Mouse (Mus musculus): ENCODE measurements around the gene Wdr18.

Gene Wdr18

GRCm38 (mm10) chr10:79927324-79928029, 32.5 kb upstream of the Wdr18 start:
- peak in 1 of 2 experiments; percentile 50 for DNase-seq

DNA sequence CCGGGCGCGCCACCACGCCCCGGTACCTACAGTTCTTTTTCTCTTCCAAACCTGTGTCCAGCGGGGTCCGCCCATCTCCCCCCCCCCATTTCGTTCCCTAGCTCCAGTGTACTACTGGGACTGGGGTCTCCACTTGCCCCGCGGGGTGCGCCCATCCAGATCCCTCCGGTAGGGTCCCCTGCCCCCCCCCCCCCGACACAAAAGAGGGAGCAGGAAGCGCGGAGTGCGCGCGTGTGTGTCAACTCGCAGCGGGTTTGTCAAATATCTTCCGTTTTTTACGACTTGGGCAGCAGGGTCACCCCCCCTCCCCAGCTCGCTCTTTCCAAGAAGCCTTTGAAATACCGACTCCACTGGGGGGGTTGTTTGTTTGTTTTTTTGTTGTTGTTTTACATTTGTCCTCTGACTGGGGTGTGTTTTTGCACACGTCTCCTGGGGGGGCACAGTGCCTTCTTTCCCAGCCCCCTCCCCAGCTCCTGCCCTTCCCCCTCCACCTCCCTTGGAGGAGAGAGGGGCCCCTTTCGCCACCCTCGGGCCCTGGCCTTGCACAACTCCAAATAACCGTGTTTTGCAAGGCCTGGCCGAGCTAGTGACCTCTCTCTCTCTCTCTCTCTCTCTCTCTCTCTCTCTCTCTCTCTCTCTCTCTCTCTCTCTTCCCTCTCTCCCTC, 31.8 kb upstream of the Wdr18 start:
- DNase-seq: no peak

GRCm38 (mm10) chr10:79928907-79929701, 30.8 kb upstream of the Wdr18 start:
- DNase-seq: no peak

- DNase-seq: no peak
Observed at GRCm38 (mm10) chr10:79929967-79930825, 29.8 kb upstream of the Wdr18 start.

GRCm38 (mm10) chr10:79930826-79931186, 29.1 kb upstream of the Wdr18 start:
- no peak for DNase-seq

DNA sequence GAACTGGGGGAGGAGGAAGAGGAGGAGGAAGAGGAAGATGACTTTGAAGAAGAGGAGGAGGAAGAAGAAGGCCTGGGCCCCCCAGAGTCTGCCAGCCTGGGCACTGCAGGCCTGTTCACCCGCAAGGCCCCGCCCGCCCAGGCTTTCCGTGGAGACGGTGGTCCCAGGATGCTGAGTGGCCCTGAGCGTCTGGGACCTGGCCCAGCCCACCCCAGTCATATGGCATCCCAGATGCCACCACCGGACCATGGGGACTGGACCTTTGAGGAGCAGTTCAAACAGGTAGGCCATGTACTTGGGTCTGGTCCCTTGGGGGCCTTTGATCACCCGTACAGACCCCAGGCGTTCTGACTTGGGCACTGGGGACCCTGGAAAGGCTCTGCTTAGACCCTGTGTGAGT, 28.2 kb upstream of the Wdr18 start:
- DNase-seq: no peak

DNA sequence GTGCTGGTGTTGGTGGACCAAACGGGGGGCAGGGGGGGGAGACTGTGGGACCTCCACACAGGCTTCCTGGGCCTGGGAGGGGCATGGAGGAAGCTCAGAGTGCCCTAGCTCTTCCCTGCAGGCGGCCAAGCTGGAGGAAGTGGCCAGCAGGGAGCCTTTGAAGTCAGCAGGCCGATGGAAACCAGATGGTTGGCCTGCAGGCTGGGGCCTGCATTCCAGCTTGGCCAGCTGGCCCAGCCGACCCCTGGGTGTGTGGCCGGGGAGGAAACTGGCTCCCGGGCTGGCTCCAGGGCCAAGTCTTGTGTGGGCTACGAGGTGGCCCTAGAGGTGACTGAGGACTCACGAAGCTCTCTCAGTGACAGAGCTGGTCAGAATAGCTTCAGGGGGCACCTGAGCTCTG, 27.2 kb upstream of the Wdr18 start:
- DNase-seq: peak in 1 of 2 experiments; percentile 62

GRCm38 (mm10) chr10:79933145-79933679, 26.7 kb upstream of the Wdr18 start:
- DNase-seq: peak in 1 of 2 experiments; percentile 44

DNA sequence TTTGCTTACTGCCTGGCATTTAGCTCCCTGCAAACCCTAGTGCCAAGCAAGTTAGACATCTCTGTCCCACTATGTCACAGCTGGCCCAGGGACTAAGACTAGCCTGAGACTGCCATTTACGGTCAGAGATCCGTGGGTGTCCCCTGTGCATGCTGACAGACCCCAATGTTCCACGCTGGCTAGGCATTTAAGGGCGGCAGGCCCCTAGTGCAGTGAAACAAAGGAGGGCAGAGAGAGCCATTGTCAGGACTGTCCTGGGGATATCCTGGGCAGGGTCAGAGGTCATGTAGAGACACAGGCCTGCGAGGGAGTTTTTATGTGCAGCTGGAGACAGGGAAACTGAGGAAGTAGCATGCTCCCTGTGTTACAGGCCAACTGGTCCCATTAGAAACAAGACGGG, 26.1 kb upstream of the Wdr18 start:
- DNase-seq: no peak

- DNase-seq: peak in 1 of 2 experiments; percentile 70
Observed at GRCm38 (mm10) chr10:79934272-79934721, 25.7 kb upstream of the Wdr18 start.

DNA sequence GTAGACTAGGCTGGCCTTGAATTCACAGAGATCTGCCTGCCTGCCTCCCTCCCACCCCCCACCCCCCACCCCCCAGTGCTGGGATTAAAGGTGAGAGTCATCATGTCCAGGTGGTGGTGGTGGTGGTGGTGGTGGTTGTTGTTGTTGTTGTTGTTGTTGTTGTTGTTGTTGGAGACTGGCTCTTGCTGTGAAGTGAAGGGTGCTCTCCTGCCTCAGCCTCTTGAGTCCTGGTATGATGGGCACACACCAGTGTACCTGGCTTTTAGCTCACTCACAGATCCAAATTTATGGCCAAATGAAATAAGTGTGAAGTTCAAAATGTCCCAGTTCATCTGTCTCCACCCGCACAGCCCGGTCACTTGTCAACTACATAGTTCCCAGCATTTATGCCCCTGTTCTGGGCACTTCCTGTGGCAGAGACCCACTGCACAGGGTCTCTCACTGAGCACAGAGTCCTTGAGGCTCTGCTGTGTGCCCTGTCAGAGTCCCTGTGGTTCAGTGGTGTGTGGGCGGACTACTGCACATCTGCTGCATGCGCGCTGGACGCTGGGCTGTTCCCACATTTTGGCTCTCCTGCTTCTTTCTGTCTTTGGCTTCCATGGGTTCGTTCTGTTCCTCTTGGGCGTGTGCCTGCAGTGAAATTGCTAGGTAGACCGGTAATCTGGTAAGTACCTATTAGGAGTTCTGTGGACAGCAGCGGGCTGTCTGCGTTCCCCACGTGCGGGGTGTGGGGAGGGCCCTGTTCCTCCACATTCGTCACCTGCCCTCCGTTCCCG, 25.0 kb upstream of the Wdr18 start:
- DNase-seq: no peak

GRCm38 (mm10) chr10:79936284-79936910, 23.6 kb upstream of the Wdr18 start:
- DNase-seq: no peak

DNA sequence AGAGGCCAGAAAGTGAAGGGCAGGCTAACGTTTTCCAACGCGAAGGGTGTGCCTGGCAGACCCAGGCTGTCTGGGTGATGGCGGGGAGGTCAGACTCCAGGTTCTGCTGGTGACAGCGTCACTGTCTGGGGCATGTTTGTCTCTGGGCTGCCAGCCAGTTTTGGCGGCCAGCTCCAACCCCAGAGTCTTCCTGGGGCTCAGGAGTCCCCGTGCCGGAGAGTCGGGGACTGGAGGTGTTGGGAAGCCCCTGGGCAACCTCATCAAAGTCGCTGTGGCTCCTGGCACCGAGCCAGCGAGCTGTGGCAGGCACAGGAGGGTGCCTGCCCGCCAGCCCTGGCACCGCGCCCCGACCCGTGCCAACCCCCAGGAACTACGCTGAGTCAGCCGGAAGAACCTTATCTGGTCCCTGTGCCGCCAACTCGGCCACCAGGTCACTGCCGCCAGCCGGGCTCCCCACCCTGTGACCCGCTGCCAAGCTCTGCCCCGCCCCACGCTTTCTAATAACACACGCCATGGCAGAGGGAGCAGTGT, 23.0 kb upstream of the Wdr18 start:
- DNase-seq: peak; percentile 61 to 63

DNA sequence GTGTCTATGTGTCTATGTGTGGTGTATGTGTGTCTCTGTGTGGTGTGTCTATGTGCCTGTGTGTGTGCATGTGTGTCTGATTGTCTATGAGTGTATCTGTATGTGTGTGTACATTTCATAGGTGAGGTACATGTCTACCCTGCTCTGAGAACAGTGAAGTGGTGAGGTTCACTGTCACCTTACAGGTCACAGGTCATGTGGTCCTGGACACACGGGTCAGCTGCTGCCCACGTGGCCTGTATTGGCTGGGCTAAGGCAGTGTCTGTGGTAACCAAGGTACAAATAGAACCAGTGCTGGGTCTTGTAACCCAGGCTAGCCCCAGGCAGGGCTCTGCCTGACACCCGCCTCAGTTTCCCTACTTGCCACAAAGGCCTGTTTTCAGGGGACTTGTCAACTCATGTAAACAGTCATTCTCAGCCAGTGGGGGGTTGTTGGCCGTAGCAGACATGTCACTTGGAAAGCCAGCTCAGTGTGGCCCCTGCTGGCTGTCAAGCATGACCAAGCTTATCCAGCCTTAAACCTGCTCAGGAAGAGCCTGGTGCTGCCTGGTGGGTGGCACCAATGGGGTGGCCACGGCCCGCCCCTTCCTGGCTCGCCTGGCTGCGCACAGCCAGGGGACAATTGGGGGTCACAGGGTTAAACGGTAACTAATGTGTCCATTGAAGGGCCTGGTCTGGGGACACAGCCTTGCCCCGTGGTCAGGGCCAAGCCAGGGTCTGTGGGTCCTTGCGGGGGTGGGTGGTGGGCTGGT, 22.0 kb upstream of the Wdr18 start:
- DNase-seq: no peak

DNA sequence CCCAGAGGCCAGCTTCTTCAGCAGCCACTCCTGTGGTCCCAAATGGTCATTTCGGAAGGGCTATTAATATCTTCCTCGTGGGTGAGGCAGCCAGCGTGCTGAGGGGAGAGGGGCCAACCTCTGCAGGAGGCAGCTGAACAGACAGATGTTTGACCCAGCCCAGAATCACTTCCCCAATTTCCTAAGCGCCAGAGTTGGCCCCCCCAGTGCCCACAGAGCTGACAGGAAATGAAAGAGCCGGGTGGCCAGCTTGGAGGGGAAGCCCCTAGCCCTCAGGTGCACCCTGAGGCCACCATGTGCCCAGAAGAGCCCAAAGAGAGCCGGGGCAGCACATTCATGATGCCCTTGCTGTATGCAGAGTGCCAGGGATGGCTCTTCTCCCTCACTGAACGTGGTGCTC, 19.2 kb upstream of the Wdr18 start:
- DNase-seq: no peak

DNA sequence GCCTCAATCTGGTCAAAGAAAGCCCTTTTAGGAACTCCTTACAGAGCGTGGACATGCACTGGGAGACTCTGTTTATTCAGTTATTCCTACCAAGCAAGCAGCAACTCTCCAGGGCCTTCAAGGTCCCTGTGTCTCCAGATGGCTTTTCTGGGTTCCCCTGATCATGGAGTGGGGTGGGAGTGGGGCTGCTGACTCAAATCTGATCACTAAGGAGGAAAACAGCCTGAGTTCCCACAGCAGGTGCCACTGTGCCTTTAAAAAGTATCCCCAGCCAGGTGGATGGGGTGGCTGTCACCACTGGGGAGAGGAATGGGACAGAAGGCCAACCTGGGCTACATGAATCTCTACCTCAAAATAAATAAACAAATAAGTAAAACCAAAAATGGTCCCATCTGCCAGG, 17.0 kb upstream of the Wdr18 start:
- no peak for DNase-seq

GRCm38 (mm10) chr10:79943471-79943901, 16.5 kb upstream of the Wdr18 start:
- no peak for DNase-seq

DNA sequence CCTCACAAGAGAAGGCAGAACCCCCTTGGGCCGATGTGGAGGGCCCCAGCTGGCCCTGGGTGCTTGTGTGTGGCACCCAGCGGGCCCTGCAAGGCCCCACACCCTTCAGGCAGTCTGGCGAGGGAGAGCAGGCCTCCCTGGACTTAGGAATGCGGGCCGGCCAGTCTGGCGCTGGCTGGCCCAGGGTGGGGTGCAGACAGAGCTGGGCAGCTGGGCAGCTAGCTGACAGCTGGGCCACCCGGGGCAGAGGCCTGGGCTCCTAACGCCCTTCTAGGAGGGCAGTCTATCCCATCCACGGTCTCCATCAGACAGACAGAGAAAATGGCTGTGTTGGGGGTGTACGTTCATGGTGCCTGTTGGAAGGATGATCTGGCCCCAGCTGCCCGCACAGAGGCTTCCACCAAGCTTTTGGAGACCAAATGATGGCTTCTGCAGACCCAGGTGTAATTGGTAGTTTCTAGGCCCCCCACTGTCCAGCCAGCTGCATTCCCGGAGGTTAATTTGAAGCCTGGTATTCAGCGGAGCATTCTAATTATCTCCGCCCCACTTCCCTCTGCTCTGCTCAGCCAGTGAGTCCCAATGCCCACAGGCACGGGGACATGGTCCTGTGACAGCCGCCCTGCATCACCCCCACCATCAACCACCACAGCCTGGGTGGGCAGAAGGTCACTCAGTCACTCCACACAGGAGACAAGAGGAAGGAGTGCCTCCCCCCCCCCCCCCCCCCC, 14.3 kb upstream of the Wdr18 start:
- no peak for DNase-seq

GRCm38 (mm10) chr10:79946752-79947322, 13.1 kb upstream of the Wdr18 start:
- DNase-seq: no peak
